25 mouse cellular contexts compared by ENCODE assay signal in the genomic region with DNA sequence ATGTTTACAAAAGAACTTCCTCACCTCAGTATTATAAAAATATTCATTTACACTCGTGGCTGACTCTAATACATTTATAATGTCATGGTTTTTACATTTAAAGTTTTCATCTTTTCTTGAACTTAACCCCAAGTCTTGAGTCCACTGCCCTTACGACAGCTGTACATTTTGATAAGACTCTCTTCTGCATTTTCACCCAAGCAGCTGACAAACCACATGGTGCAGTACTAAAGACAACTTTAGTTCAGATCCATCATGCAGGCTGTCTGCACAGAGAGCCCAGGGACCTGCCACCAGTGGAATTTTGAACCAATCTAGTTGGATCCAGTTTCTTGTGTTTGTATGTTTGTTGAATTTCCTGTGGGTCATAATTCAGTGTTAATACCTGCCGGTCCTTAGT. TPM values are rescaled to one million over a fixed set of nuclear protein-coding genes. Genes with fewer than 3 reads are reported as not detected.
A peak's percentile ranks its signal among the peaks of the same experiment; 100 is the strongest.
DNase-seq lines count a peak whose midpoint lies in the region; ATAC-seq and TF ChIP-seq lines count a peak whose summit lies in the region.
"Had no signal": no experiment of that assay in that cellular context is flagged by ENCODE, and none has a peak within 500 bp of the region (broad histone marks: within the 10 kb centered on the region; RNA-seq: fewer than 3 reads in every experiment).

No protein-coding gene starts in this region.

- peaks cover 4% of the 10 kb centered on the region for H3K27me3 ChIP-seq in G1E (ENCODE audit: insufficient read depth, low read length)
- no peaks in the 10 kb centered on the region for H3K27me3 ChIP-seq in liver, embryonic 11.5 days (replicated peaks; ENCODE audit: control insufficient read depth, insufficient read depth, low read length)
- H3K27me3 ChIP-seq in liver, postnatal 0 days (ENCODE audit: insufficient read depth, low read length) = no peaks in the 10 kb centered on the region
- H3K27me3 ChIP-seq in midbrain, embryonic 11.5 days (ENCODE audit: control insufficient read depth, insufficient read depth, low read length) = no peaks in the 10 kb centered on the region
- H3K27me3 ChIP-seq: embryonic facial prominence, embryonic 13.5 days; hindbrain, embryonic 13.5 days; limb, embryonic 15.5 days; midbrain, embryonic 12.5 days had no signal

- H3K36me3 ChIP-seq in G1E (replicated peaks) = no peaks in the 10 kb centered on the region
- H3K36me3 ChIP-seq in liver, embryonic 11.5 days (ENCODE audit: control insufficient read depth, insufficient read depth, low read length) = no peaks in the 10 kb centered on the region
- H3K36me3 ChIP-seq in liver, postnatal 0 days (replicated peaks; ENCODE audit: insufficient read depth, low read length) = no peaks in the 10 kb centered on the region
- H3K36me3 ChIP-seq in midbrain, embryonic 11.5 days (ENCODE audit: control insufficient read depth, insufficient read depth, low read length) = no peaks in the 10 kb centered on the region
- H3K36me3 ChIP-seq: embryonic facial prominence, embryonic 13.5 days; hindbrain, embryonic 13.5 days; limb, embryonic 15.5 days; midbrain, embryonic 12.5 days had no signal

- 0 out of 2 replicates have a peak, but pooled peaks have one; percentile 23 for TF ChIP-seq EP300 in liver, postnatal 0 days (IDR thresholded peaks at IDR 0.05; ENCODE audit: low read depth)

- peaks cover 8% of the 10 kb centered on the region for H3K4me1 ChIP-seq in G1E (ENCODE audit: insufficient read depth, low read depth, low read length)
- H3K4me1 ChIP-seq in liver, embryonic 11.5 days (replicated peaks; ENCODE audit: control insufficient read depth, insufficient read depth, low read length) = peaks cover 4% of the 10 kb centered on the region; the same call in 1 of the 2 replicates
- no peaks in the 10 kb centered on the region for H3K4me1 ChIP-seq in liver, postnatal 0 days (ENCODE audit: insufficient read depth)
- no peaks in the 10 kb centered on the region for H3K4me1 ChIP-seq in midbrain, embryonic 11.5 days (ENCODE audit: control insufficient read depth, insufficient read depth, low read length)
- H3K4me1 ChIP-seq: embryonic facial prominence, embryonic 13.5 days; hindbrain, embryonic 13.5 days; limb, embryonic 15.5 days; midbrain, embryonic 12.5 days had no signal

- ATAC-seq in G1E (ENCODE audit: extremely low read depth, insufficient number of reproducible peaks, low FRiP score, poor library complexity, severe bottlenecking) = peak; percentile 80
- ATAC-seq in liver, embryonic 11.5 days (replicated peaks; ENCODE audit: low FRiP score) = peak; percentile 82
- peak; percentile 67 for ATAC-seq in liver, postnatal 0 days
- ATAC-seq in midbrain, embryonic 11.5 days (ENCODE audit: low FRiP score) = no peak
- ATAC-seq: forebrain, embryonic 16.5 days had no signal

- peak; percentile 28 for DNase-seq in G1E (ENCODE audit: low spot score)
- DNase-seq in c-Kit-positive CD71-positive TER-119-positive erythroid progenitor cells, embryonic 14.5 days (ENCODE audit: low spot score) = peak; percentile 28
- no peak for DNase-seq in liver, embryonic 11.5 days (ENCODE audit: low spot score)
- no peak for DNase-seq in liver, postnatal 0 days
- DNase-seq in midbrain, embryonic 11.5 days (ENCODE audit: low spot score, missing footprints) = no peak
- DNase-seq in testis, postnatal 14 days (ENCODE audit: low spot score) = no peak
- no peak for DNase-seq in spleen, postnatal 36 days (ENCODE audit: low spot score in 2 of 2)
- DNase-seq: adrenal gland, postnatal 36 days; cerebellum, adult 18-20 months; cerebellum, postnatal 14 days; embryo, embryonic 11 days; gastrocnemius, postnatal 14 days; heart, adult 2 months; kidney, adult 11 months; kidney, postnatal 10 days; left cerebral cortex, postnatal 4 days had no signal

- 50% methylated on average over 3 of the region's 3 CpGs for WGBS in liver, embryonic 11.5 days
- 36% methylated on average over 3 of the region's 3 CpGs for WGBS in liver, postnatal 0 days (ENCODE audit: insufficient replicate concordance)
- 77% methylated on average over 3 of the region's 3 CpGs for WGBS in midbrain, embryonic 11.5 days

- H3K27ac ChIP-seq in liver, embryonic 11.5 days (ENCODE audit: low read depth, low read length) = no peak overlapping the region
- no peak overlapping the region for H3K27ac ChIP-seq in liver, postnatal 0 days (ENCODE audit: low read depth)
- H3K27ac ChIP-seq in midbrain, embryonic 11.5 days (ENCODE audit: low read depth, low read length) = no peak overlapping the region
- H3K27ac ChIP-seq: embryonic facial prominence, embryonic 13.5 days; heart, adult 2 months; hindbrain, embryonic 13.5 days; limb, embryonic 15.5 days; macrophage; midbrain, embryonic 12.5 days had no signal

- H3K9ac ChIP-seq in liver, embryonic 11.5 days (ENCODE audit: low read depth, low read length) = no peak overlapping the region
- H3K9ac ChIP-seq in liver, postnatal 0 days (replicated peaks) = no peak overlapping the region
- H3K9ac ChIP-seq in midbrain, embryonic 11.5 days (ENCODE audit: low read length) = no peak overlapping the region
- H3K9ac ChIP-seq: embryonic facial prominence, embryonic 13.5 days; hindbrain, embryonic 13.5 days; limb, embryonic 15.5 days; midbrain, embryonic 12.5 days had no signal

- H3K4me3 ChIP-seq in G1E (ENCODE audit: low read depth, low read length) = no peak overlapping the region
- H3K4me3 ChIP-seq in liver, embryonic 11.5 days (ENCODE audit: low read depth, low read length) = no peak overlapping the region
- H3K4me3 ChIP-seq in liver, postnatal 0 days (ENCODE audit: low read depth, low read length) = no peak overlapping the region
- H3K4me3 ChIP-seq in midbrain, embryonic 11.5 days (ENCODE audit: low read depth, low read length) = no peak overlapping the region
- H3K4me3 ChIP-seq: embryonic facial prominence, embryonic 13.5 days; heart, adult 2 months; hindbrain, embryonic 13.5 days; limb, embryonic 15.5 days; midbrain, embryonic 12.5 days had no signal

- no peak for TF ChIP-seq CTCF in G1E (IDR thresholded peaks at IDR 0.05; ENCODE audit: low read depth, low read length)
- TF ChIP-seq CTCF in liver, postnatal 0 days (IDR thresholded peaks at IDR 0.05; ENCODE audit: low read depth) = no peak

- no peaks in the 10 kb centered on the region for H3K9me3 ChIP-seq in G1E (replicated peaks)
- no peaks in the 10 kb centered on the region for H3K9me3 ChIP-seq in liver, embryonic 11.5 days (ENCODE audit: control insufficient read depth, low read length)
- H3K9me3 ChIP-seq in liver, postnatal 0 days (ENCODE audit: low read length) = no peaks in the 10 kb centered on the region
- no peaks in the 10 kb centered on the region for H3K9me3 ChIP-seq in midbrain, embryonic 11.5 days (ENCODE audit: control insufficient read depth, low read length)
- H3K9me3 ChIP-seq: embryonic facial prominence, embryonic 13.5 days; hindbrain, embryonic 13.5 days; limb, embryonic 15.5 days; midbrain, embryonic 12.5 days had no signal

- no peak overlapping the region for H3K4me2 ChIP-seq in liver, embryonic 11.5 days
- no peak overlapping the region for H3K4me2 ChIP-seq in liver, postnatal 0 days (ENCODE audit: low read depth, low read length)
- H3K4me2 ChIP-seq in midbrain, embryonic 11.5 days = no peak overlapping the region
- H3K4me2 ChIP-seq: embryonic facial prominence, embryonic 13.5 days; hindbrain, embryonic 13.5 days; limb, embryonic 15.5 days; midbrain, embryonic 12.5 days had no signal

RNA-seq across cellular contexts. Expression of a gene that starts 21.0 kb away (rescaled TPM):
- total RNA-seq in G1E (2014; fragmentation: Nextera tagmentation) = 425 and 455 TPM in 2 replicates
- 3,171 and 3,208 TPM in 2 replicates for total RNA-seq in G1E (2017)
- polyA plus RNA-seq in G1E (2012) = 751 and 1,611 TPM in 2 replicates
- 1,139 and 1,273 TPM in 2 replicates for polyA plus RNA-seq in liver, embryonic 11.5 days (2014; fragmentation: Nextera tagmentation; extraction: Ambion mirVana)
- 427 and 452 TPM in 2 replicates for polyA plus RNA-seq in liver, postnatal 0 days (2015; fragmentation: Nextera tagmentation; extraction: Ambion mirVana)
- 900 and 949 TPM in 2 replicates for polyA plus RNA-seq in midbrain, embryonic 11.5 days (2014; fragmentation: Nextera tagmentation; extraction: Ambion mirVana)

RNA-seq across cellular contexts. Expression of a gene that starts 34.1 kb away (rescaled TPM):
- total RNA-seq in G1E (2014; fragmentation: Nextera tagmentation) = 1.5 and 6.7 TPM in 2 replicates
- 0.46 and 1.4 TPM in 2 replicates for total RNA-seq in G1E (2017)
- not detected in 2 replicates for polyA plus RNA-seq in G1E (2012)
- 0.05 and 0.18 TPM in 2 replicates for polyA plus RNA-seq in liver, embryonic 11.5 days (2014; fragmentation: Nextera tagmentation; extraction: Ambion mirVana)
- polyA plus RNA-seq in liver, postnatal 0 days (2015; fragmentation: Nextera tagmentation; extraction: Ambion mirVana) = not detected in 2 replicates
- 0.30 TPM in 1 of 2 replicates, not detected in the other for polyA plus RNA-seq in midbrain, embryonic 11.5 days (2014; fragmentation: Nextera tagmentation; extraction: Ambion mirVana)
- total RNA-seq: gastrocnemius, postnatal 14 days; heart, adult 2 months; heart, postnatal 25 days; monocyte, adult 5-6 weeks had no signal
- polyA plus RNA-seq: forebrain, embryonic 16.5 days; heart, adult 2 months; midbrain, embryonic 12.5 days; small intestine, adult 2 months had no signal

Comparison
In these comparisons a context has a peak if more than half of its experiments do, and no peak if none do; other contexts are left out.
1. DNase-seq: peak in G1E (single experiment) and c-Kit-positive CD71-positive TER-119-positive erythroid progenitor cells, embryonic 14.5 days (single experiment); none in liver, embryonic 11.5 days (single experiment), liver, postnatal 0 days (single experiment), midbrain, embryonic 11.5 days (single experiment), testis, postnatal 14 days (single experiment) and spleen, postnatal 36 days (0 of 2).